Mouse (Mus musculus) hindbrain, embryonic 15.5 days (tissue): ENCODE measurements around the gene Acrbp. TPM values are rescaled to one million over a fixed set of nuclear protein-coding genes. Genes with fewer than 3 reads are reported as not detected.

Experiments
- ATAC-seq: fragments of 200-750 bp; cut with Nextera tagmentation; 2 replicates; pipeline ENCODE4 v1.8.0; 2017; ENCODE audit warnings: low read depth, moderate number of reproducible peaks, moderate TSS enrichment; ENCODE audit not compliant: low FRiP score
- H3K27ac ChIP-seq: fragments of 300-500 bp; sonication (generic); replicated peaks from 2 replicates; pipeline ENCODE4 v1.5.1; 2015; ENCODE audit warnings: mild to moderate bottlenecking, inconsistent platforms
- H3K27me3 ChIP-seq: fragments of 300-500 bp; sonication (generic); 2 replicates; pipeline ENCODE4 v1.6.1; 2015; ENCODE audit warnings: control low read depth, inconsistent platforms
- H3K36me3 ChIP-seq: fragments of 300-500 bp; sonication (generic); 2 replicates; pipeline ENCODE4 v1.6.1; 2015; ENCODE audit warnings: control low read depth, inconsistent platforms
- H3K4me1 ChIP-seq: fragments of 300-500 bp; sonication (generic); replicated peaks from 2 replicates; pipeline ENCODE4 v1.6.1; 2015; ENCODE audit warnings: control low read depth, inconsistent platforms
- H3K4me2 ChIP-seq: fragments of 300-500 bp; sonication (generic); 2 replicates; pipeline ENCODE4 v1.6.1; 2015; ENCODE audit warnings: moderate library complexity, mild to moderate bottlenecking, inconsistent platforms
- H3K4me3 ChIP-seq: fragments of 300-500 bp; sonication (generic); 2 replicates; pipeline ENCODE4 v1.5.1; 2015; ENCODE audit warnings: mild to moderate bottlenecking, inconsistent platforms
- H3K9ac ChIP-seq: fragments of 300-500 bp; sonication (generic); 2 replicates; pipeline ENCODE4 v1.6.1; 2015; ENCODE audit warnings: inconsistent platforms
- H3K9me3 ChIP-seq: fragments of 300-500 bp; sonication (generic); 2 replicates; pipeline ENCODE4 v1.6.1; 2016; ENCODE audit warnings: control low read depth, inconsistent platforms
- WGBS: fragments of 180-500 bp; shearing (Covaris S2); methylation state at CpG from one replicate; pipeline ENCODE4 v1.1.7; 2015; 5-methylcytosine and 5-hydroxymethylcytosine counted together
- polyA plus RNA-seq: library from polyadenylated mRNA; unstranded; fragments of >200 nt; fragmentation: Nextera tagmentation; extraction: Ambion mirVana; gene quantifications from 2 replicates; pipeline ENCODE4 v1.2.1, GENCODE M21; 2015

The Acrbp gene
- polyA plus RNA-seq, 1 experiment from 2014 or later, result 20.9 TPM

DNA sequence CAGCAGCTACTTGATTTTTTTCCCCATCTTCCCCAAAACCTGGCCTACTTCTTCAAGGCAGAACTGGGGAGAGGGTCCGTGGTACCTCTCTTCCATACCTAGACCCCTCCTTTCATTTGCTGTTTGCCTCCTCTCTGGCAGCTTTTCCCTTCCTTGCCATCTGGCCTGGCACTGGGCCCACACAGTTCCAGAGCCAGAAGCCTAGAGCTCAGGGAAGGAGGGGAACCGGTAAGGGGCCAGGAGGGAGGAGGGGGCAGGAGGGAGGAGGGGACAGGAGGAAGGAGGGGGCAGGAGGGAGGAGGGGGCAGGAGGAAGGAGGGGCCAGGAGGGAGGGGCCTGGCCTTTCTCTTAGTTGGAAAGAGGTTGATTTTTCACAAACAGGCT lies 22.4 kb downstream of the Acrbp start:
- H3K27me3 ChIP-seq, result no peaks in the 10 kb centered on the region
- peak overlapping the region; percentile 4; the same call in 1 of the 2 replicates for H3K4me2 ChIP-seq
- WGBS, result 21% methylated on average over 1 of the region's 2 CpGs
- peak overlapping the region; percentile 84 for H3K27ac ChIP-seq
- H3K9ac ChIP-seq, result no peak overlapping the region
- H3K9me3 ChIP-seq, result no peaks in the 10 kb centered on the region
- H3K4me3 ChIP-seq, result no peak overlapping the region
- ATAC-seq, result peak; percentile 85
- no peaks in the 10 kb centered on the region for H3K36me3 ChIP-seq
- H3K4me1 ChIP-seq, result peaks cover 12% of the 10 kb centered on the region

DNA sequence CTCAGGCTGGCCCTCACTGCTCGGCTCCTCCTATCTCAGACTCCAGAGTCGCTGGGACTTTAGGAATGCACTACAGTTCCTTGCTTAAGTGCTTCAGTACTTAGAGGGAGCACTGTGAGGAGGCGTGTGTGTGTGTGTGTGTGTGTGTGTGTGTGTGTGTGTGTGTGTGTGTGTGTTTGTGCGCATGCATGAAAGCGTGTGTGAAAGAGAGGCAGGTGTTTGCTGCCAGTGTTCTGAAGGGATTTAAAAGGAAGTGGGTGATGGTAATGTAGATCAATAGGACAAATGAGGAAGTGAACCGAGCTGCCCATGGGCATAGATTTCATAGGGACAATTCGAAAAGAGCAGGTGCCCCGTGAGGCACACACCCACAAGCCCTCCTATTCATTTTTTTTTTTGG lies 24.3 kb downstream of the Acrbp start:
- Histone ChIP-seq H3K36me3 (no peaks in the 10 kb centered on the region), H3K9me3 (no peaks in the 10 kb centered on the region)
- 72% methylated on average over 8 of the region's 8 CpGs for WGBS

DNA sequence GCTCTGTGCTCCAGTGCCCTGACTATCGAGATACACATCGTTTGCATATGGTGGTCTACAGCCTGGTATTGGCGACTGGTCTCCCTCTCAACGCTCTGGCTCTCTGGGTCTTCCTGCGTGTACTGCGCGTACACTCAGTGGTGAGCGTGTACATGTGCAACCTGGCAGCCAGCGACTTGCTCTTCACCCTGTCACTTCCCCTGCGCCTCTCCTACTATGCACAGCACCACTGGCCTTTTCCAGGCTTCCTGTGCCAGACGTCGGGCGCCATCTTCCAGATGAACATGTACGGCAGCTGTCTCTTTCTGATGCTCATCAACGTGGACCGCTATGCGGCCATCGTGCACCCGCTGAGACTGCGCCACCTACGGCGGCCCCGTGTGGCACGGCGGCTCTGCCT lies 31.9 kb downstream of the Acrbp start:
- H3K4me1 ChIP-seq, result peaks cover 9% of the 10 kb centered on the region
- H3K4me3 ChIP-seq, result peak overlapping the region; percentile 45
- H3K27ac ChIP-seq, result peak overlapping the region; percentile 92
- peak overlapping the region; percentile 84 for H3K4me2 ChIP-seq
- ATAC-seq, result peak; percentile 57
- no peaks in the 10 kb centered on the region for H3K27me3 ChIP-seq
- 22% methylated on average over 25 of the region's 25 CpGs for WGBS
- no peaks in the 10 kb centered on the region for H3K9me3 ChIP-seq
- no peaks in the 10 kb centered on the region for H3K36me3 ChIP-seq
- H3K9ac ChIP-seq, result peak overlapping the region; percentile 57

More for the DNA sequence above, 24.3 kb downstream of the Acrbp start:
- Histone ChIP-seq H3K4me2 (no peak overlapping the region), H3K4me1 (peaks cover 12% of the 10 kb centered on the region), H3K4me3 (no peak overlapping the region), H3K9ac (no peak overlapping the region), H3K27me3 (no peaks in the 10 kb centered on the region), H3K27ac (no peak overlapping the region)
- ATAC-seq, result no peak

DNA sequence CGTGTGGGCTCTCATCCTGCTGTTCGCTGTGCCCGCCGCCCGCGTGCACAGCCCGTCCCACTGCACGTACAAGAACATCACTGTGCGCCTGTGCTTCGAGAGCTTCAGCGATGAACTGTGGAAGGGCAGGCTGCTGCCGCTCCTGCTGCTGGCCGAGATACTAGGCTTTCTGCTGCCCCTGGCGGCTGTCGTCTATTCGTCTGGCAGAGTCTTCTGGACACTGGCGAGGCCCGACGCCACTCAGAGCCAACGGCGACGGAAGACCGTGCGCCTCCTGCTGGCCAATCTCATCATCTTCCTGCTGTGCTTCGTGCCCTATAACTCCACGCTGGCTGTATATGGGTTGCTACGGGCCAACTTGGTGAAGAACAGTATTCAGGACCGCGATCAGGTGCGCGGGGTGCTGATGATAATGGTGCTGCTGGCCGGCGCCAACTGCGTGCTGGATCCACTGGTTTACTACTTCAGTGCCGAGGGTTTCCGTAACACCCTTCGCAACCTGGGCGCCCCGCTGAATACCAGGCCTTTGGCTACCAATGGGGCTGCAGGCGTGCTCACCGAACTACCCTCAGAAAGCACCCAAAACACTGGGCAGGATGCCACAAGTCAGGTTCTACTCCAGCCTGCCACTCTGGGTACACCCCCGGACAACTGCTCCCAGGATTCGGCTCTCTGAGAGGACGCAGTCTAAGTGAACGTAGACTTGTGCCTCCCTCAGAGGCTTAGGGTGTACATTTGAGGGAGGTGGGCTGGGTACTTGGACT lies 32.5 kb downstream of the Acrbp start:
- H3K4me1 ChIP-seq, result peaks cover 9% of the 10 kb centered on the region
- peak overlapping the region; percentile 92 for H3K27ac ChIP-seq
- peak overlapping the region; percentile 84 for H3K4me2 ChIP-seq
- peak overlapping the region; percentile 45 for H3K4me3 ChIP-seq
- H3K36me3 ChIP-seq, result no peaks in the 10 kb centered on the region
- WGBS, result 23% methylated on average over 45 of the region's 45 CpGs
- H3K9ac ChIP-seq, result peak overlapping the region; percentile 57
- no peaks in the 10 kb centered on the region for H3K27me3 ChIP-seq
- ATAC-seq, result peak; percentile 91
- no peaks in the 10 kb centered on the region for H3K9me3 ChIP-seq

DNA sequence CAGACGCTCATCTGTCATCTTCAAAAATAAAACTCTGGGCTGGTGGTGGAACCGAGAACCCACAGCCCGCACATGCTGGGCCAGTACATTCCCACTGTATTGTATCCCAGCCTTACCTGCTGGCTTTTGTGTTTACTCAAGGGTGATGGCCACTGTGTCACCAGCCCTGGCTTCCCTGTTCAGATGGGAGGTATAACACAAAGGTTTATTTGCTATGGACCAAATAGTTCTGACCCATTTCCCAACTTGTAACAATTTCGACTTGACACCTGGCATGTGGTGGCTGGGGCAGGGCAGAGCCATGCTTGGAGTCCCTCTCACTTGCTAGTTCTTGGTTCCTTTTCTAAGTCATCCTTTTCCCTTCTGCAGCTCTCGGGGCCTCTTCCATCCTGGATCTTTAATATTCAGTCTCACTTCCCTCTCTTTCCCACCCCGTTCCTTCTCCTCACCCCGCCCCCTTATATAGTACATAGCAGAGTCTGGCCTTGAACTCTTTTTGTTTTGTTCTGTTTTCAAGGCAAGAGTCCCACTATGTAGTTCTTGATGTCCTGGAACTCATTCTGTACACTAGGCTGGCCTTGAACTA lies 33.4 kb downstream of the Acrbp start:
- H3K36me3 ChIP-seq, result no peaks in the 10 kb centered on the region
- H3K27ac ChIP-seq, result no peak overlapping the region
- H3K4me2 ChIP-seq, result no peak overlapping the region
- H3K9me3 ChIP-seq, result no peaks in the 10 kb centered on the region
- H3K4me1 ChIP-seq, result peaks cover 9% of the 10 kb centered on the region
- H3K27me3 ChIP-seq, result no peaks in the 10 kb centered on the region
- no peak overlapping the region for H3K9ac ChIP-seq
- H3K4me3 ChIP-seq, result no peak overlapping the region
- no peak for ATAC-seq
- WGBS, result 86% methylated on average over 7 of the region's 7 CpGs

DNA sequence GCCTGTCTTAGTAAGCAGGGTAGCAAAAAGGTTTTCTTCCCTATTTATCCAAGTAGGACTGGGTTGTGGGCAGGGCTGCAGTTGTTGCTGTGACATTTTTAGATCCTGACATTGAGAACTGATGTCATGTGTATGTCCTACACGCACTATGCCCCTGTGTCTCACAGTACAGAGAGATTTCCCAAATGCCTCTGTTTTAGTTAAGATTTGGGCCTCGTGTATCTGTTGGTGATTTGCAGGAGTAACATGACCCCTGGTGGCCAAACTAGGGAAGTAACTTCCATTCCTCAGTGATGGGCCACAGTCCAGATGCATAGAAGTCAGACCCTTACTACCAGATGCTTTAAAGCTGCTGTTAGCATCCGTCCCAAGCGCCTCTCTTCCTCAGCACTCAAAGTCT lies 34.9 kb downstream of the Acrbp start:
- Histone ChIP-seq H3K27ac (no peak overlapping the region), H3K4me3 (no peak overlapping the region), H3K9me3 (no peaks in the 10 kb centered on the region), H3K27me3 (no peaks in the 10 kb centered on the region), H3K36me3 (no peaks in the 10 kb centered on the region), H3K4me1 (peaks cover 23% of the 10 kb centered on the region), H3K9ac (no peak overlapping the region), H3K4me2 (no peak overlapping the region)
- WGBS, result 4% methylated on average over 4 of the region's 4 CpGs
- ATAC-seq, result peak; percentile 13

DNA sequence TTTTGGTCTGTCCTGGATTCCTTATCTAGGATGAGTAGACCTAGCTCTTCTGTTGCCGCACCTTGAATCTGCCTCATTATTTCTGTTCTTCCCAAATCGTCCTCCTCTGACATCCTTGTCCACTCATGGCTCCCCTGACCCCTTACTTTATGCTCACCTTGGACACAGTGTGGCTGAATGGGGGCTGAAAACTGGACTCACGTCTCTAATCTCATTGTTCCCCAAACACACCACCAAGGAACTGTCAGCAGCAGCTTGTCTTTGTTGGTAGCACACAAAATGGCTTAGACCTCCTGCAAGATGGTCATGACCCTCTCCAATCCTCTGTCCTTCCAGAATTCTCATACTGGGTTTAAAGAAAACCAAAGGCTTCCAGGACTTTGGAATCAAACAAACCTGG lies 38.4 kb downstream of the Acrbp start:
- Histone ChIP-seq H3K36me3 (no peaks in the 10 kb centered on the region), H3K27me3 (no peaks in the 10 kb centered on the region), H3K9ac (no peak overlapping the region), H3K4me2 (no peak overlapping the region), H3K27ac (peak overlapping the region; percentile 93), H3K9me3 (no peaks in the 10 kb centered on the region), H3K4me1 (peaks cover 28% of the 10 kb centered on the region), H3K4me3 (no peak overlapping the region)
- WGBS, result 78% methylated on average over 3 of the region's 3 CpGs
- ATAC-seq, result no peak

DNA sequence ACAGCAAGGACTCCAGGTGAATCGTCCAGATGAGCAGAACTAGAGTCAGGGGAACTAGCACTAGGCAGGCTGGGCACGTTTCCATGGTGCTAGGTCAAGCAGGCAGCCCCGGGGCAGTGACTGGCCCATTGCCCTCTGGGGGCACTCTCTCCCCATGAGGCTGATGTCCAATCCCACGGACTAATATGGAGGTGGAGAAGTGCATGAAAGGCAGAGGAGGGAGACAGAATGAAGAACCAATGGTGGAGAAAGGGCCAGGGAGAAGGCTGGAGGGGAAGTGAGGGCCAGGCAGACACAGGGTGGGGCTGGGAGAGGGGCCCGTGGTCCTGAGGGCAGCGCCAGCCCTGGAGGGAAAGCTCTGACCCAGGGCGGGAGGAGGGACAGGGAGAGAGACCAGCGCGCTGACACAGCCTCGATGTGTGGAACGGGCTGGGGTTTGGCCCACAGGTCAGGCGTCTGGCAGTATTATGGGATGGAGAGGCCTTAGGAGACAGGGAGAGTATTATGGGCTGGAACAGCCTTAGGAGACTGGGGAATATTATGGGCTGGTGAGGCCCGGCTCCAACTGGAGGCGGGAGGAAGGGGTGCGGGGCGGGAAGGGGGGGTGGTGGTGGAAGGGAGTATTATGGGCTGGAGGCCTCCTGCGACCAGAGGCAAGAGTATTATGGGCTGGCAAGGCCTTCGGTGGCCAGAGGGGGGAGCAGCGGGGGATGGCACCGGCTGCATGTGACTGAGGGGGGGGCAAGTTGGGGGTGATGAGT lies 39.3 kb downstream of the Acrbp start:
- Histone ChIP-seq H3K4me1 (peaks cover 28% of the 10 kb centered on the region), H3K4me2 (peak overlapping the region; percentile 54), H3K36me3 (no peaks in the 10 kb centered on the region), H3K4me3 (0 out of 2 replicates have a peak overlapping the region, but pooled peaks have one; percentile 1), H3K27ac (peak overlapping the region; percentile 93), H3K9me3 (no peaks in the 10 kb centered on the region), H3K9ac (peak overlapping the region; percentile 23), H3K27me3 (no peaks in the 10 kb centered on the region)
- peak; percentile 88 for ATAC-seq
- 2% methylated on average over 20 of the region's 20 CpGs for WGBS

DNA sequence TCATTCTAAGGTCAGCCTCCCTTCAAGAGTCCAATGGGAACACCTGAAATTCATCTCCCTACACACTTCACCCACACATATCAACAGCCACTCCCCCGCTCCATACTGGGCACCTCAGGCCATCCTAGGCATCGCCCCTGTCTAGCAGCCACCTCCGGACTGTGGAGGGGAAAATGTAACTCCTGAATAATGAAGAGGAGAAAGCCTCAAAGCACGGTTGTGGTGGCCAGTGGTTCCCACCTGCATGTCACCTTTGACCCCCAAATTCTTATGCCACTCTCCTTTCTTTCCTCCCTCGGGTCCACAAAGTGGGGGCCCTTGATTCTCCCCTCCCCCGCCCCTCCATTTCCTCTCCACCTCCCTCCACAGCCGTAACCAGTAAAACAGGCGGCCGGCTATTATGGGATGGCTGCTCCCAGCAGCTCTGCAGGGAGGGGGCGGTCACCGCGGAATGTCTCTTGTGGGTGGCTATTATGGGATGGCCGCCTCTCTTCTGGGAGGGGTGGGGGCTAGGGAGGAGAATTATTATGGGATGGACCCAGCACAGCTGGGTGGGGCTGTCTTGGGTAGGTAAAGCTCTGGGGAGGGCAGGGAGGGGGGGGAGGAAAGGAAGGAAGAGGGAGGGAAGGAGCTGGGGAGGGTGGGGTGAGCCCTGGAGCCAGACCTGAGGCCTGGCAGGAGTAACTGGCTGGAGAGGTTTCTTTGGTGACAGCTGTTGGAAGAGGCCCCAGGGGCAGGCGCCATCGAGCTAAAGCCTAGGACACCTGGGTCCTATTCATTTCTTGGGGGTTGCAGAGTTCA lies 40.2 kb downstream of the Acrbp start:
- peak overlapping the region; percentile 93 for H3K27ac ChIP-seq
- peak overlapping the region; percentile 23 for H3K4me3 ChIP-seq
- peak overlapping the region; percentile 54 for H3K4me2 ChIP-seq
- peak overlapping the region; percentile 37; the same call in 1 of the 2 replicates for H3K9ac ChIP-seq
- H3K9me3 ChIP-seq, result no peaks in the 10 kb centered on the region
- no peaks in the 10 kb centered on the region for H3K36me3 ChIP-seq
- WGBS, result 2% methylated on average over 15 of the region's 15 CpGs
- H3K4me1 ChIP-seq, result peaks cover 28% of the 10 kb centered on the region
- no peaks in the 10 kb centered on the region for H3K27me3 ChIP-seq
- peak; percentile 76 for ATAC-seq

DNA sequence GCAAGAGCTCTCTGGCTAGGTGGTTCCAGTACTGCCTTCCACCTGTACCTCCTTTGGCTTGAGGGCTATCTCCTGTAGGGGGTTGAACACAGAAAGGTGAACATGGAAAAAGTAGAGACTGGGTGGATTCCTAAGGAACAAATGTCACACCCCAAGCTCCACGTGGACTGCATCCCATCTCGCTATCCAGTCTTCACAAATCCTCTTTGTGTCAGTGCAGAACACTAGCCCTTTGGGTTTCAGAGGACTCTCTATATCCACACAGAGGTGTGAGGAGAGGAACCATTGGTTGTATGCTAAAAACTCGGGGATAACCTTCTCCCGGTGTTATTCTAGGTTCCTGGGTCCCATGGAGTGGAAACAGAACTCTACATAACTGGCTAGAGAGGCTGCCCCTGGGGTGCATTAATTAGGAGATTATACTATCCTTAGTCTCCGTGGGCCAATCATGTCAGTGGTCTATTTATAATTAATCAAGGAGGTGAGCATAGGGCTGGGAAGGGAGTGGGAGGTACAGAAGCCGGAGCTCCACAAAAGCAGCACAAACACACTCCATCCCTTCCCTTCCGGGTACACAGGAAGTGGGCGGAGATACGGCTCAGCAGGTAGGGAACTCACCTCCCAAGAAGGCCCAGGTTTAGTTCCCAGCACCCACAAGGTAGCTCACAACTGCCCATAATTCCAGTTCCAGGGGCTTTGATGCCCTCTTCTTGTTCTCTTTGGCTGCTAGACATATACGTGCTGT lies 41.0 kb downstream of the Acrbp start:
- Histone ChIP-seq H3K27ac (peak overlapping the region; percentile 93), H3K36me3 (no peaks in the 10 kb centered on the region), H3K4me3 (0 out of 2 replicates have a peak overlapping the region, but pooled peaks have one; percentile 1), H3K4me2 (peak overlapping the region; percentile 54), H3K9me3 (no peaks in the 10 kb centered on the region), H3K9ac (peak overlapping the region; percentile 37; the same call in 1 of the 2 replicates), H3K27me3 (no peaks in the 10 kb centered on the region), H3K4me1 (peaks cover 33% of the 10 kb centered on the region)
- no peak for ATAC-seq
- WGBS, result 44% methylated on average over 10 of the region's 10 CpGs

DNA sequence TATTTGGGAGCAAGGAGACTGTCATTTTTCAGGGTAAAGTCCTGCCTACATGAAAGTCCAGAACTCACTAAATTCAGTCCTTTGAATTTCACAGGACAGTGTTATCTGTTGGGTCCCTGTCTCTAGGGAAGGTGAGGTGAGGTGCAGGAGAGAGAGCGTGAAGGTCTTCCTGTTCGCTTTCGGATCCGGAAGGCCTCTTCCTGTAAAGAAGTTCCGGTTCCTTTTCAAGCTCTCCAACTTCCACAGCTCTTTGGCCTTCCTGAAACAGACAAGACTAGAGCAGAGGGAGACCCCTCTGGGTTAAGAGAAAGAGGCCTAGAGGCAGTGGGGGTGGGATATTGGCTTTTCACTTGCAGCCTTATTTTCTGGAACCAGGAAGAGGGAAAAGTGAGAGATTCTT lies 42.9 kb downstream of the Acrbp start:
- Histone ChIP-seq H3K4me3 (no peak overlapping the region), H3K36me3 (no peaks in the 10 kb centered on the region), H3K9me3 (no peaks in the 10 kb centered on the region), H3K4me2 (no peak overlapping the region), H3K4me1 (peaks cover 37% of the 10 kb centered on the region), H3K27me3 (no peaks in the 10 kb centered on the region), H3K27ac (no peak overlapping the region), H3K9ac (no peak overlapping the region)
- ATAC-seq, result no peak
- WGBS, result 88% methylated on average over 5 of the region's 5 CpGs
